Mouse (Mus musculus) small intestine, adult 2 months (tissue): ENCODE data around the gene 4930564D02Rik.

Source experiments
- CTCF ChIP-seq: fragments of 200-500 bp; IDR thresholded peaks from 2 replicates; pipeline ENCODE4 v1.5.1; 2012; ENCODE audit warnings: low read depth, mild to moderate bottlenecking, control low read depth, inconsistent platforms, low read length, moderate library complexity, mixed read lengths; ENCODE audit not compliant: insufficient replicate concordance, insufficient read length; ENCODE audit errors: extremely low read depth
- POLR2A ChIP-seq: fragments of 200-500 bp; IDR thresholded peaks from 2 replicates; pipeline ENCODE4 v1.6.1; 2012; ENCODE audit warnings: low read depth, mild to moderate bottlenecking, control low read depth, inconsistent platforms, low read length, moderate library complexity

DNA sequence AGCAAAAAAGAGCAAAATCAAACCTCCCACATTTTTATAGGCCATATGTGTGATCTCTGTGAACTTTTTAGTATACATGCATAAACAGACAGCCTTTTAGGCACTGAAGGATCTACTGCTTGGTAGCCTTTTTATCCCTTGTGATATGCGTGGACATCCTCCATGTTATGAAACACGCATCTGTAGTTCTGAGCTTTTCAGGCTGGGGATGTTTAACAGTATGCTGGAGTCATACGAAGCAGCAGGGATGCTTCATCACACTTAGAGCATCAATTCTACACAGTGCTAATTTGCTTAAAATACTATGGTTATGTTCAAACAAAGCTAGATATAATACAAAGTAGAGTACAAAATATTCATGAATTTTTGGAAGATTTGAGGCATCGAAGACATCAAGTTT lies 39.2 kb downstream of the 4930564D02Rik start:
- TF ChIP-seq POLR2A: no peak
- no peak for TF ChIP-seq CTCF
